19 mouse cellular contexts compared by ENCODE assay signal in the genomic region with DNA sequence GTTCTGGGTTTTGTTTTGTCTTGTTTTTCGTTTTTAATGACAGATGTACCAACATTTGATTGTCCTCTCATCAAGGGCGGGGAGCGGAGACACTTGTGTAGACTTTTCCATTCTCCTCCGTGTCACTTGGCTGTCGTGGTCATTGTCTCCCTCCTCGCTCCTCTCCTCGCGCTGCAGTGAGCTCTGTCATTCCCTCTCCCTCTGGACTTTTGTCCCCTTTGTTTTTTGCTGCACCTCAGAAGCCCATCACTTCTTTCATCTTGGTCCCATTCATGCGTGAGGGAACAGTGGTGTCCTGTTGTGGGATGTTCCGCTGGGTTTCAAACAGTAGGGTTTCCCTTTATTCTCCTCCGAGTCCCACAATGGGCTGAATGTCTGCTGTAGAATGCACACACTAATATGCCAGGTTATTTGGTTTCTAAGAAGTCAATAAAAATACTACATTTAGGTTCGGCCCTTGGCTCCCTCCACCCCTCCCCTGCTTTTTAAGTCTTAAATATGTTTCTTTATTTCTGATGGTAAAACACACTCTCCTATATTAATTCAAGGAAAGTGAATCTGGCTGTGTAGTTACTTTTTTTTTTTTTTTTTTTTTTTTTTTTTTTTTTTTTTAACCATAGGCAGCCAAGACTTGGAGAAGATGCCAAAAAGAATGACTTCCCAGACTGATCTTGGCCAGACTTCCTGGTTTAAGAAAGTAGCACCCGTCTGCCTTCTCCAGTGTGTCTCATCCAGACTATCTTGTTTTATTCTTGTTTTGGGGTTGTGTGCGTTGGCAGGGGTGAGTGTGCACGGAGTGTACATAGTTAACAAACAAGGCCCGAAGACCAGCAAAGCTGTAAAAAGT.
A peak's percentile ranks its signal among the peaks of the same experiment; 100 is the strongest.
DNase-seq lines count a peak whose midpoint lies in the region; ATAC-seq lines count a peak whose summit lies in the region.
"Had no signal": no experiment of that assay in that cellular context is flagged by ENCODE, and none has a peak within 500 bp of the region (broad histone marks: within the 10 kb centered on the region; RNA-seq: fewer than 3 reads in every experiment).

No protein-coding gene starts in this region.

- H3K9me3 ChIP-seq in forebrain, embryonic 11.5 days (ENCODE audit: control insufficient read depth, low read length): no peaks in the 10 kb centered on the region
- H3K9me3 ChIP-seq in hindbrain, embryonic 12.5 days (replicated peaks): no peaks in the 10 kb centered on the region
- H3K9me3 ChIP-seq in midbrain, embryonic 14.5 days (ENCODE audit: control insufficient read depth, low read length): no peaks in the 10 kb centered on the region
- H3K9me3 ChIP-seq: embryonic facial prominence, embryonic 10.5 days; heart, embryonic 15.5 days had no signal

- H3K27me3 ChIP-seq in forebrain, embryonic 11.5 days (ENCODE audit: control insufficient read depth, insufficient read depth, low read length): peaks cover 2% of the 10 kb centered on the region; the same call in 1 of the 2 replicates
- peaks cover 65% of the 10 kb centered on the region for H3K27me3 ChIP-seq in hindbrain, embryonic 12.5 days
- peaks cover 59% of the 10 kb centered on the region for H3K27me3 ChIP-seq in midbrain, embryonic 14.5 days (ENCODE audit: control insufficient read depth, insufficient read depth, low read length)
- H3K27me3 ChIP-seq: CH12.LX had no signal

- WGBS in forebrain, embryonic 11.5 days: 22% methylated on average over 16 of the region's 16 CpGs
- 23% methylated on average over 16 of the region's 16 CpGs for WGBS in hindbrain, embryonic 12.5 days
- WGBS in midbrain, embryonic 14.5 days: 11% methylated on average over 16 of the region's 16 CpGs

- no peak overlapping the region for H3K4me3 ChIP-seq in forebrain, embryonic 11.5 days (ENCODE audit: low read depth, low read length)
- H3K4me3 ChIP-seq in hindbrain, embryonic 12.5 days: no peak overlapping the region
- no peak overlapping the region for H3K4me3 ChIP-seq in midbrain, embryonic 14.5 days (replicated peaks; ENCODE audit: low read depth, low read length)
- H3K4me3 ChIP-seq: erythroblast, embryonic 14.5 days; heart, embryonic 15.5 days; layer of hippocampus, adult 2 months had no signal

- H3K4me2 ChIP-seq in forebrain, embryonic 11.5 days (ENCODE audit: low read depth, low read length, severe bottlenecking): no peak overlapping the region; the same call in 1 of the 2 replicates
- peak overlapping the region; percentile 24; the same call in 1 of the 2 replicates for H3K4me2 ChIP-seq in hindbrain, embryonic 12.5 days (replicated peaks)
- peak overlapping the region; percentile 27; the same call in 1 of the 2 replicates for H3K4me2 ChIP-seq in midbrain, embryonic 14.5 days (ENCODE audit: low read length)

- ATAC-seq in forebrain, embryonic 11.5 days (replicated peaks; ENCODE audit: low FRiP score): peak; percentile 2; the same call in 1 of the 2 replicates
- ATAC-seq in hindbrain, embryonic 12.5 days (ENCODE audit: low FRiP score): peak; percentile 5; the same call in 1 of the 2 replicates
- no peak for ATAC-seq in midbrain, embryonic 14.5 days (ENCODE audit: low FRiP score, low TSS enrichment)
- no peak for ATAC-seq in inflammation-experienced regulatory T-cells, adult 6 months

- H3K9ac ChIP-seq in forebrain, embryonic 11.5 days (ENCODE audit: low read length): no peak overlapping the region
- no peak overlapping the region for H3K9ac ChIP-seq in hindbrain, embryonic 12.5 days
- no peak overlapping the region for H3K9ac ChIP-seq in midbrain, embryonic 14.5 days (replicated peaks; ENCODE audit: low read length)
- H3K9ac ChIP-seq: heart, embryonic 15.5 days had no signal

- peak; percentile 8 to 12 for DNase-seq in heart, postnatal 10 days
- no peak for DNase-seq in heart, postnatal 36 days
- no peak for DNase-seq in forebrain, embryonic 11.5 days (ENCODE audit: low spot score)
- DNase-seq in midbrain, embryonic 14.5 days: no peak
- no peak for DNase-seq in layer of hippocampus, postnatal 36 days
- no peak for DNase-seq in adrenal gland, adult 8-10 months
- DNase-seq: adrenal gland, adult 2 months; cerebellum, adult 8-10 months; heart, adult 11 months; liver; lung, adult 2 months; thymus, postnatal 4 days had no signal

- H3K4me1 ChIP-seq in forebrain, embryonic 11.5 days (replicated peaks; ENCODE audit: control insufficient read depth, insufficient read depth, low read length): peaks cover 9% of the 10 kb centered on the region
- peaks cover 17% of the 10 kb centered on the region for H3K4me1 ChIP-seq in hindbrain, embryonic 12.5 days
- peaks cover 7% of the 10 kb centered on the region; the same call in 1 of the 2 replicates for H3K4me1 ChIP-seq in midbrain, embryonic 14.5 days (ENCODE audit: control insufficient read depth, insufficient read depth, low read length)

- H3K36me3 ChIP-seq in forebrain, embryonic 11.5 days (ENCODE audit: control insufficient read depth, insufficient read depth, low read length): no peaks in the 10 kb centered on the region
- no peaks in the 10 kb centered on the region for H3K36me3 ChIP-seq in hindbrain, embryonic 12.5 days
- H3K36me3 ChIP-seq in midbrain, embryonic 14.5 days (ENCODE audit: control insufficient read depth, insufficient read depth, low read length): no peaks in the 10 kb centered on the region
- H3K36me3 ChIP-seq: embryonic facial prominence, embryonic 10.5 days; heart, embryonic 15.5 days had no signal

- H3K27ac ChIP-seq in forebrain, embryonic 11.5 days (ENCODE audit: low read depth, low read length): 0 out of 2 replicates have a peak overlapping the region, but pooled peaks have one; percentile 38
- H3K27ac ChIP-seq in hindbrain, embryonic 12.5 days: no peak overlapping the region; the same call in 1 of the 2 replicates
- H3K27ac ChIP-seq in midbrain, embryonic 14.5 days (replicated peaks; ENCODE audit: low read depth, low read length): no peak overlapping the region
- H3K27ac ChIP-seq: heart, embryonic 15.5 days; layer of hippocampus, adult 2 months had no signal

- intact Hi-C loops in heart, postnatal 10 days (cut with DNase I): no loop called here
- intact Hi-C loops in heart, postnatal 36 days (cut with DNase I): no loop called here

Comparison
In these comparisons a context has a peak if more than half of its experiments do, and no peak if none do; other contexts are left out.
1. DNase-seq: peak in heart, postnatal 10 days (2 of 2); none in heart, postnatal 36 days (0 of 2), forebrain, embryonic 11.5 days (single experiment), midbrain, embryonic 14.5 days (single experiment), layer of hippocampus, postnatal 36 days (0 of 2) and adrenal gland, adult 8-10 months (single experiment).
2. ATAC-seq: peak in forebrain, embryonic 11.5 days (single experiment) and hindbrain, embryonic 12.5 days (single experiment); none in midbrain, embryonic 14.5 days (single experiment) and inflammation-experienced regulatory T-cells, adult 6 months (single experiment).